Mouse (Mus musculus) neural tube, postnatal 0 days (tissue): ENCODE results near the gene Zdhhc3. TPM values are rescaled to one million over a fixed set of nuclear protein-coding genes. Genes with fewer than 3 reads are reported as not detected.

Experiments used
- polyA plus RNA-seq: library from polyadenylated mRNA; unstranded; fragments of >200 nt; fragmentation: Nextera tagmentation; extraction: Ambion mirVana; gene quantifications from 2 replicates; pipeline ENCODE4 v1.2.1, GENCODE M21; 2015

Gene Zdhhc3
- 82.0 and 82.7 TPM in 2 replicates for polyA plus RNA-seq

DNA sequence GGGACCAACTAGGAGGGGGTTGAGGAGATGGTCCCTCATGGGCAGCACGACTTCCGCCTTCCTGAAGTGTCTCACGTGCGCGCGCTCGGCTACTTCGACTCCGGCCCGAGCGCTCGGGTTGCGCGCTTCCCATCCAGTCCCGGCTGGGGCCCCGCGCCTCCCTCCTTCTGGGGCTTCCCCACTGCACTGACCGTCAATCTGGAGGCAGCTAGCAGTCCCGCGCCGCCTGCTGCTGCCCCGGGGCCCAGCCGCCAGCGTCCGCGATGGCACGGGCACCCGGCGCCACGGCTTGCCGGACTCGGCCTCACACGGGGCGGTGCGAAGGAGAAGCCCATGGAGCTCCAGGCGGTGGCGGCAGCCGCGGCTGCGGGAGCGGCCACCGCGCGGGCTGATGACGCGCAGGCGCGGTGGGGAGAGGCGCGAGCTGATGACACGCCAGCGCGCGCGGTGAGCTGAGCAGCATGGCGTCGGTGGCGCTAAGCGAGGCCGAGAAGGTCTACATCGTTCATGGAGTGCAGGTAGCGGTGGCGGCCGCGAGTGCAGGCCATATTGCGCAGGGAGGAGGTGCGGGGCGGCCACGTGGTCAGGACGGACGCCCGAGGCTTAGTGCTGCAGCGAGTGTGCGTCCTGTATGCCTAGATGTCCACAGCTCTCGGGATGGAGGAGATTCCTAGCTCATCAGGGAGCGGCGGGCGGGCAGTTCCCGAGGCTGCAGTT, at the start of gene Zdhhc3, which contains the start of gene Exosc7:
Zdhhc3 (minus strand) TSS at position 401 of the 717 bp plus-strand sequence.
Exosc7 (plus strand) TSS at position 411 of the 717 bp plus-strand sequence.

DNA sequence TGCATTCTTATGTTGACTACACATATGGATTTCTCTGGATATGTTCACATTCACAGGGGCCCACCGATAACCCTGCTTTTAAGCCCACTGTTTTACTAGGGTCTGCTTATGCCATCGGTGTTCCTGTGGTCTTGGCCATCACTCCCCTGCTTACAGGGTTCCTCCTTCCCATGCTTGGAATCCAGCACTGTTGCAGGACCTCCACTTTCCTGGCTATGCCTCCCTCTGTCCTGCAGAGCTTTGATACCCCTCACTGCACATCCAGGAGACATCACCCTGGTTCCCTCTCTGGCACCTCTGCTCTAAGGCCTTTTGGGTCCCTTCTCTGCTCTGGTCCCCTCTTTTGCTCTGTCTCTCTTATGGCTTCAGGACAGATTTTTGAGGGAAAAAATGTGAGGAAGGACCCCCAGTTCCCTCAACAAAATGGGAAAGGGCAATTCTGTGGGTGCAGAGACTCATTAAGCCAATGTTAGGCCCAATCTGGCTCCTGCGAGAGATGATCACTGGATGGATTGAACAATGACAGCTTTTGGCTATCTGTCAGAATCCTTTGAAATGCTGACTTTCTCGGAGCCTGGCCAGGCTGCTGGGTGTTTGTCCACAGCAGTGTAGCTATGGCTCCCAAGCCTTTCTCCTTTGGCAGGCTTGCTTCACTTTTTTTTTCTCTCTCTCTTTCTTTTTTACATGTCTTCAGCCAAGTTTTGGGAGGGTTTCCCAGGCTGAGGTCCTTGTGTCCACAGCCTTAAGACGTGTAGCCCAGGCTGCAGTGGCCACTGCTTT, 37.4 kb upstream of the Zdhhc3 start, which contains the start of gene Clec3b:
Clec3b (plus strand) TSS at position 706 of the 780 bp plus-strand sequence.

GRCm38 (mm10) chr9:123034426-123034825, 78.6 kb downstream of the Zdhhc3 start, which contains the start of gene Tgm4:
Gene Tgm4 (plus strand): TSS chr9:123034726.

GRCm38 (mm10) chr9:123020995-123021631, 91.9 kb downstream of the Zdhhc3 start, which contains the start of gene Tmem42:
Gene Tmem42 (plus strand): TSS chr9:123021326.

Other genes with a start within 250 kb of the Zdhhc3 start
- 46.2 and 54.1 TPM in 2 replicates for gene Zfp445, start 247.2 kb downstream of the Zdhhc3 start, polyA plus RNA-seq
- 1.6 and 2.0 TPM in 2 replicates for gene Zkscan7, start 227.5 kb downstream of the Zdhhc3 start, polyA plus RNA-seq
- 11.3 and 12.9 TPM in 2 replicates for gene Zfp105, start 190.1 kb downstream of the Zdhhc3 start, polyA plus RNA-seq
- 28.7 and 30.1 TPM in 2 replicates for gene 1110059G10Rik, start 162.2 kb downstream of the Zdhhc3 start, polyA plus RNA-seq
- 5.4 and 5.5 TPM in 2 replicates for gene Kif15, start 162.2 kb downstream of the Zdhhc3 start, polyA plus RNA-seq
- gene Tmem42, start 91.9 kb downstream of the Zdhhc3 start, polyA plus RNA-seq: 36.6 and 38.3 TPM in 2 replicates
- 0.65 and 0.67 TPM in 2 replicates for gene Tgm4, start 78.5 kb downstream of the Zdhhc3 start, polyA plus RNA-seq
- gene Exosc7, start within 50 bp of the Zdhhc3 start, polyA plus RNA-seq: 65.5 and 69.0 TPM in 2 replicates
- gene Clec3b, start 37.7 kb upstream of the Zdhhc3 start, polyA plus RNA-seq: 10.6 and 10.8 TPM in 2 replicates
- 0.15 and 0.17 TPM in 2 replicates for gene Cdcp1, start 102.8 kb upstream of the Zdhhc3 start, polyA plus RNA-seq
- 53.6 and 72.9 TPM in 2 replicates for gene Tmem158, start 147.6 kb upstream of the Zdhhc3 start, polyA plus RNA-seq